Mouse (Mus musculus) embryonic facial prominence, embryonic 10.5 days (tissue): ENCODE measurements around the gene Prkcq. TPM values are rescaled to one million over a fixed set of nuclear protein-coding genes. Genes with fewer than 3 reads are reported as not detected.
A peak's percentile ranks its signal among the peaks of the same experiment; 100 is the strongest.

Experiments used
- DNase-seq: peaks from one replicate; pipeline ENCODE4 v3.0.0-alpha.2; 2017; ENCODE audit warnings: low spot score
- H3K27ac ChIP-seq: fragments of 300-500 bp; sonication (generic); replicated peaks from 2 replicates; pipeline ENCODE4 v1.5.1; 2016; ENCODE audit warnings: mild to moderate bottlenecking
- H3K27me3 ChIP-seq: fragments of 300-500 bp; sonication (generic); replicated peaks from 2 replicates; pipeline ENCODE4 v1.6.1; 2016; ENCODE audit warnings: low read depth, mild to moderate bottlenecking; ENCODE audit not compliant: poor library complexity, severe bottlenecking
- H3K36me3 ChIP-seq: fragments of 300-500 bp; sonication (generic); replicated peaks from 2 replicates; pipeline ENCODE4 v1.6.1; 2016; ENCODE audit warnings: mild to moderate bottlenecking, moderate library complexity
- H3K4me1 ChIP-seq: fragments of 300-500 bp; sonication (generic); 2 replicates; pipeline ENCODE4 v1.6.1; 2016
- H3K4me3 ChIP-seq: fragments of 300-500 bp; sonication (generic); 2 replicates; pipeline ENCODE4 v1.5.1; 2016; ENCODE audit warnings: mild to moderate bottlenecking, moderate library complexity
- H3K9me3 ChIP-seq: fragments of 300-500 bp; sonication (generic); 2 replicates; pipeline ENCODE4 v1.6.1; 2016; ENCODE audit warnings: mild to moderate bottlenecking
- WGBS: fragments of 180-500 bp; shearing (Covaris S2); methylation state at CpG from one replicate; pipeline ENCODE4 v1.1.7; 2016; 5-methylcytosine and 5-hydroxymethylcytosine counted together
- polyA plus RNA-seq: library from polyadenylated mRNA; unstranded; fragments of >200 nt; fragmentation: Nextera tagmentation; extraction: Ambion mirVana; gene quantifications from 2 replicates; pipeline ENCODE4 v1.2.1, GENCODE M21; 2016

Prkcq gene
- polyA plus RNA-seq, 1 experiment from 2014 or later: 1.9 TPM

- Histone ChIP-seq H3K4me3 (no peak overlapping the region), H3K36me3 (no peaks in the 10 kb centered on the region), H3K27ac (no peak overlapping the region), H3K9me3 (no peaks in the 10 kb centered on the region), H3K4me1 (0 out of 2 replicates have a peak, but pooled peaks cover 2% of the 10 kb centered on the region), H3K27me3 (no peaks in the 10 kb centered on the region)
- WGBS: 75% methylated on average over 12 of the region's 12 CpGs
- DNase-seq: no peak
These were observed 20.6 kb downstream of the Prkcq start for GRCm38 (mm10) chr2:11192281-11193098.

DNA sequence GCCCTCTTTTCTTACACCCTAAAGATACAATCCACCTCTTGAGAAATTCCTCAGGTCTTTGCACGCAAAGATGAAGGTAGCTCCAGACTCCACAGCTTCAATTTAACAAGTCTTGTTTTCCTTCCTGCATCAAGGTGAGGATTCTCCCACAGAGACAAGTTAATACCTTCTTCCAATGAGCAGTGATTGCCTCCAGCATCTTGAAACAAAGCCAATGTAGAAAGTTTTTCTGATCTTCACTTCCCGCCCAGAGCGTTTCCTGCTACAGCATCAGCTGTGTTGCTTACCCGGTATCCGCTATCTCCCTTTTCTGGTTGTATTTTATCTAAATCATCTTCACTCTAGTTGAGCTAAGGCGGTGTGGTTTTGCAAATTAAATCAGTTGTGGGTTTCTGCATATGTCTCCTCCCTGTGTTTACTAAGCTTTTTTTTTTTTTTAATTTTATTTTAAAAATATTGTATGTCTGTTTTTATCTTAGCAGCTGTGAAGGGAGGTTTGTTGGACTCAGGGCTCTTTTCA is 21.3 kb downstream of the Prkcq start:
- H3K27me3 ChIP-seq: no peaks in the 10 kb centered on the region
- H3K27ac ChIP-seq: no peak overlapping the region
- 84% methylated on average over 6 of the region's 6 CpGs for WGBS
- no peaks in the 10 kb centered on the region for H3K36me3 ChIP-seq
- 0 out of 2 replicates have a peak, but pooled peaks cover 2% of the 10 kb centered on the region for H3K4me1 ChIP-seq
- no peaks in the 10 kb centered on the region for H3K9me3 ChIP-seq
- no peak overlapping the region for H3K4me3 ChIP-seq
- no peak for DNase-seq

DNA sequence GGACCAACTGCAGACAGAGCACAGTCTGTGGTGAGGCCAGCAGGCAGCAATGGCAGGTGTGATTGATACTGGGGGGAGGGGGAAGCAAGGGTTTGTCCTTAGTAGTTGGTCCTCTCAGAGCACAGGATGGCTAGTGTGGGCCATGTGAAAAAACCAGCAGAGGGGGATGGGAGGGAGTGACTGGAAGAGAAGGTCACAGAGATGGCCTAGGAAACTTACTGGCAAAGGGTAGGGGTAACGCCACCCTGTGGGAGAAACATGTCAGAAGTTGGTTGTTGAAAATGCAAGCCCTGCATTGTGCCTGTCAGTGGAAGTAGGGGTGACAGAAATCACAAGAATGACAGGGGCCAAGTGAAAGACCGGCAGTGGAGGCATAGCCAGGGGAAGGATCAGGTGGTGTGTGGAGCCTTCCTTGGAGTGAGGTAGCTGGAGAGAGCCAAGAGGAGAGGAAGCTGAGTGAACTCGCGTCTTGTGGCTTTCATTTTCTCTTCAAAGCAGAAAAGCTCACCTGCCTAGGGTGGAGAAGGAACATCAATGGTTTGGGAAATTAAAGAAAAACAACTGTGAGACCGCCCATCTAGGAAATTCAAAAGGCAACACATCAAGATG is 22.9 kb downstream of the Prkcq start:
- no peaks in the 10 kb centered on the region for H3K27me3 ChIP-seq
- H3K9me3 ChIP-seq: no peaks in the 10 kb centered on the region
- WGBS: 86% methylated on average over 5 of the region's 5 CpGs
- no peak overlapping the region for H3K4me3 ChIP-seq
- no peak for DNase-seq
- 0 out of 2 replicates have a peak, but pooled peaks cover 2% of the 10 kb centered on the region for H3K4me1 ChIP-seq
- H3K27ac ChIP-seq: no peak overlapping the region
- no peaks in the 10 kb centered on the region for H3K36me3 ChIP-seq

- H3K4me3 ChIP-seq: no peak overlapping the region
- H3K27ac ChIP-seq: no peak overlapping the region
- H3K27me3 ChIP-seq: no peaks in the 10 kb centered on the region
- H3K36me3 ChIP-seq: no peaks in the 10 kb centered on the region
- no peaks in the 10 kb centered on the region for H3K9me3 ChIP-seq
- H3K4me1 ChIP-seq: 0 out of 2 replicates have a peak, but pooled peaks cover 2% of the 10 kb centered on the region
- WGBS: 86% methylated on average over 2 of the region's 2 CpGs
- DNase-seq: no peak
These were observed 24.2 kb downstream of the Prkcq start for GRCm38 (mm10) chr2:11196071-11196470.

DNA sequence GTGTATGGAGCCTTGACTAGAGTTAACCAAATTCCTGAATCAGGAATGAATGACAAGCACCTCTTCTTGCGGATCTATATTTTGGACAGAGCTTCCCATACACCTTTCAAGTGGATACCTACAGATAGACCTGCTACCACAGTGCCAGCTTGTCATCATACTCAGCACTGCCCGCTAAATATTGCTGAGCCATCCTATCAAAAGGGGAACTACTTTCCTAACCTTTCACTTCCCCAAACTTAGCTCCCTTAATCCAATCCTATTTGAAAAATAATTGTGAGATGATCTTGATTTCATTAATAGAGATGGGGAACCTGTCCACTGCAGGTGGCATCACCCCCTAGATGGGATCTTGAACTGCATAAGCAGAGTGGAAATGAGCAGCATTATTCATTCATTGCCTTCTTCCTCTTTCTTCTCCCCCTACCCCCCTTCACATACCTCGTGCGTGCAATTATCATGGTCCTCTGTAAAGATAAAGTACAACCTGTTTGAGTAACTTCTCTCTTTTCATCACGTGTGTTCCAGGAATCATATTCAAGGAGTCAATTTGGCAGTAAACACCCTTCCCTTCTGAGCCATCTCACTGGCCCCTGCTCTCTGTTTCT is 25.1 kb downstream of the Prkcq start:
- no peak for DNase-seq
- Histone ChIP-seq H3K27ac (no peak overlapping the region), H3K36me3 (no peaks in the 10 kb centered on the region), H3K4me3 (no peak overlapping the region), H3K9me3 (no peaks in the 10 kb centered on the region), H3K27me3 (no peaks in the 10 kb centered on the region), H3K4me1 (0 out of 2 replicates have a peak, but pooled peaks cover 2% of the 10 kb centered on the region)
- WGBS: 85% methylated on average over 5 of the region's 5 CpGs

- WGBS: 84% methylated on average over 5 of the region's 5 CpGs
- Histone ChIP-seq H3K4me1 (peaks cover 12% of the 10 kb centered on the region), H3K4me3 (no peak overlapping the region), H3K27ac (no peak overlapping the region), H3K36me3 (no peaks in the 10 kb centered on the region), H3K27me3 (no peaks in the 10 kb centered on the region), H3K9me3 (no peaks in the 10 kb centered on the region)
- no peak for DNase-seq
These were observed 27.7 kb downstream of the Prkcq start for GRCm38 (mm10) chr2:11199624-11200023.

- Histone ChIP-seq H3K27me3 (no peaks in the 10 kb centered on the region), H3K9me3 (no peaks in the 10 kb centered on the region), H3K27ac (0 out of 2 replicates have a peak overlapping the region, but pooled peaks have one; percentile 30), H3K4me1 (peaks cover 12% of the 10 kb centered on the region), H3K36me3 (no peaks in the 10 kb centered on the region), H3K4me3 (no peak overlapping the region)
- whole genome bisulfite sequencing: 84% methylated on average over 11 of the region's 11 CpGs
- DNase-seq: no peak
These were observed 30.9 kb downstream of the Prkcq start for GRCm38 (mm10) chr2:11202841-11203240.

DNA sequence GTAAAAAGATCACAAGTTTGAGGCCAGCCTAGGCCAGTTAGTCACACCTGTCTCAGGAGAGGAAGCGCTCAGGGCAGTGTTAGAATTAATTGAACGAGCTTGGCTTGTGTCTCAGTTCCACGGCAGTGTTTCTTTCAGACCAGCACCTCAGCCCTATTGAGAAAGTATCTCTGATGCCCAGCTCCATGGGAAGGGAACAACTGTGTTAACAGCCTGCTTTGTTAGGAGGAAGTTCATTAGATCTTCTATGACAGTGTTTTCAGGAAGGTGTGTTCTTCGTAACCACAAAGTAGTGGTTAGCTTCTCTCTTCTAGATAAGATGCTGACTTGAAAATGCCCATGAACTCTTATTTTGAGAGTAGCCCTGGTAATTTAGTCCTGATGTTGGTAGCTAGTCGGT is 31.4 kb downstream of the Prkcq start:
- WGBS: 60% methylated on average over 5 of the region's 5 CpGs
- no peak overlapping the region for H3K4me3 ChIP-seq
- no peak for DNase-seq
- H3K36me3 ChIP-seq: no peaks in the 10 kb centered on the region
- H3K27ac ChIP-seq: peak overlapping the region; percentile 30; the same call in 1 of the 2 replicates
- H3K27me3 ChIP-seq: no peaks in the 10 kb centered on the region
- H3K9me3 ChIP-seq: no peaks in the 10 kb centered on the region
- peaks cover 12% of the 10 kb centered on the region for H3K4me1 ChIP-seq

GRCm38 (mm10) chr2:11204232-11204631 is 32.3 kb downstream of the Prkcq start:
- 75% methylated on average over 5 of the region's 5 CpGs for WGBS
- DNase-seq: no peak
- Histone ChIP-seq H3K4me1 (peaks cover 12% of the 10 kb centered on the region), H3K9me3 (no peaks in the 10 kb centered on the region), H3K4me3 (no peak overlapping the region), H3K27ac (peak overlapping the region; percentile 35; the same call in 1 of the 2 replicates), H3K36me3 (no peaks in the 10 kb centered on the region), H3K27me3 (no peaks in the 10 kb centered on the region)

GRCm38 (mm10) chr2:11204961-11205360 is 33.1 kb downstream of the Prkcq start:
- WGBS: 89% methylated on average over 9 of the region's 9 CpGs
- H3K4me1 ChIP-seq: peaks cover 12% of the 10 kb centered on the region
- H3K36me3 ChIP-seq: no peaks in the 10 kb centered on the region
- H3K27ac ChIP-seq: no peak overlapping the region
- no peak overlapping the region for H3K4me3 ChIP-seq
- no peaks in the 10 kb centered on the region for H3K9me3 ChIP-seq
- H3K27me3 ChIP-seq: no peaks in the 10 kb centered on the region
- no peak for DNase-seq

GRCm38 (mm10) chr2:11205720-11206119 is 33.8 kb downstream of the Prkcq start:
- H3K27me3 ChIP-seq: no peaks in the 10 kb centered on the region
- H3K4me3 ChIP-seq: no peak overlapping the region
- no peaks in the 10 kb centered on the region for H3K36me3 ChIP-seq
- WGBS: 93% methylated on average over 6 of the region's 6 CpGs
- H3K27ac ChIP-seq: no peak overlapping the region
- no peak for DNase-seq
- H3K4me1 ChIP-seq: peaks cover 12% of the 10 kb centered on the region
- H3K9me3 ChIP-seq: no peaks in the 10 kb centered on the region

GRCm38 (mm10) chr2:11208263-11208662 is 36.4 kb downstream of the Prkcq start:
- DNase-seq: no peak
- H3K4me3 ChIP-seq: no peak overlapping the region

More at GRCm38 (mm10) chr2:11208263-11208662, 36.4 kb downstream of the Prkcq start:
- Histone ChIP-seq H3K27ac (no peak overlapping the region), H3K9me3 (no peaks in the 10 kb centered on the region), H3K36me3 (no peaks in the 10 kb centered on the region), H3K27me3 (no peaks in the 10 kb centered on the region), H3K4me1 (peaks cover 9% of the 10 kb centered on the region)
- 84% methylated on average over 9 of the region's 9 CpGs for WGBS
